Mouse (Mus musculus) Patski (cell line): ENCODE data around the gene Ugt2a1. TPM values are rescaled to one million over a fixed set of nuclear protein-coding genes. Genes with fewer than 3 reads are reported as not detected.
"Not testable (repeated sequence)": the region's sequence is repeated elsewhere in the genome, so short reads cannot be mapped to it uniquely, and the experiment has no call there.

ENCODE experiments used
- ATAC-seq: fragments of 100-300 bp; one replicate; pipeline ENCODE4 v1.8.0; 2021
- CTCF ChIA-PET: fragments of 350-600 bp; sonication (Branson Sonifier 250); formaldehyde crosslinking; loops from one replicate; lab custom pipeline; 2022; ENCODE audit warnings: inconsistent platforms; lab: Charles Lee
- POLR2A ChIA-PET: fragments of 350-600 bp; sonication (Branson Sonifier 250); formaldehyde crosslinking; loops from one replicate; lab custom pipeline; 2022; ENCODE audit warnings: antibody characterized with exemption, inconsistent platforms; lab: Charles Lee
- DNase-seq: peaks from one replicate; pipeline ENCODE4 v3.0.0-alpha.2; 2011; ENCODE audit warnings: low read depth, low spot score
- H3K27me3 ChIP-seq: fragments of 371-371 bp; one replicate; pipeline ENCODE4 v1.5.1; 2021
- CTCF ChIP-seq: fragments of 100-300 bp; IDR thresholded peaks from one replicate; pipeline ENCODE4 v1.5.1; 2021
- in situ Hi-C: fragments of 300-500 bp; cut with MboI; formaldehyde crosslinking; loops from 3 replicates; pipeline ENCODE4 v1.11.1; 2018; ENCODE audit warnings: low pct_unique_long_range_greater_than_20kb, mixed read lengths
- polyA plus RNA-seq: library from polyadenylated mRNA; unstranded; gene quantifications from one replicate; pipeline ENCODE4 v1.2.3, GENCODE M21; 2021

The Ugt2a1 gene
- polyA plus RNA-seq, 1 experiment from 2014 or later, result not detected

DNA sequence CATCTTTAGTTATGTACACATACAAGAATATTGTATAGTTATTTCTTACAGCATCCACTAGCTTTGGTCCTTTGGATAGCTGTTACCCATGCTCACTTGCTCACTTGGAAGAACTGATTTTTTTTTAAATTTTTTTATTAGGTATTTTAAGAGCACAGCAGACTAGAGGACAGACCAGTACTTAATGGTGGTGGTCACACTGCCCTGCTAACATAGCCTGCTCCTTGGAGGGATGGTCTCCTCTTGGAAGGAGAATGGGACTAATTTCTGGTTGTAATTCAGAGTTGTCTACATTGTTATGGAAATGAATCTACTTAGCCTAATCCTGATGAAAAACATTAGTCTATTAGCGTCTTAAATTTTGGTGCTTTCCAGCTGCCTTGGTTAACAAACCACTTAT, 31.9 kb downstream of the Ugt2a1 start:
- no peaks in the 10 kb centered on the region for H3K27me3 ChIP-seq
- ChIA-PET POLR2A (no interaction called here), CTCF (no interaction called here)
- in situ Hi-C loops, result no loop called here
- DNase-seq, result no peak
- ATAC-seq, result no peak
- no peak for TF ChIP-seq CTCF

DNA sequence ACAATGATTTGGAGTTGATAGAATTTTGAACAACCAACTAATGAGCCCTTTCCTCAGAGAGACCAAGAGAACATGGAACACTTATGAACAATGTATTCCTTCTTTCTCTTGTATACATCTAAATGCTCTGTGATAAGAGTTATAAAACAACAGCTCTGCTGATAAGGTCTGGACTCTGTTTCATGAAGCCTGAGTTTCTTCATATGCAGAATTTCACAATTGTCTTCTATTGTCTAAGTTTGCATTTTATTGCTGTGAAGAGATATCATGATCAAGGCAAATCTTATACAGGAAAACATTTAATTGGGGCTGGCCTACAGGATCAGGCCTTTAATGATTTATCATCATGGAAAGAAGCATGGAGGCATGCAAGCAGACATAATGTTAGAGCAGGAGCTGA, 33.0 kb downstream of the Ugt2a1 start:
- no peak for TF ChIP-seq CTCF
- DNase-seq (no peak), ATAC-seq (no peak)
- in situ Hi-C loops, result no loop called here
- ChIA-PET CTCF (no interaction called here), POLR2A (no interaction called here)
- H3K27me3 ChIP-seq, result no peaks in the 10 kb centered on the region

DNA sequence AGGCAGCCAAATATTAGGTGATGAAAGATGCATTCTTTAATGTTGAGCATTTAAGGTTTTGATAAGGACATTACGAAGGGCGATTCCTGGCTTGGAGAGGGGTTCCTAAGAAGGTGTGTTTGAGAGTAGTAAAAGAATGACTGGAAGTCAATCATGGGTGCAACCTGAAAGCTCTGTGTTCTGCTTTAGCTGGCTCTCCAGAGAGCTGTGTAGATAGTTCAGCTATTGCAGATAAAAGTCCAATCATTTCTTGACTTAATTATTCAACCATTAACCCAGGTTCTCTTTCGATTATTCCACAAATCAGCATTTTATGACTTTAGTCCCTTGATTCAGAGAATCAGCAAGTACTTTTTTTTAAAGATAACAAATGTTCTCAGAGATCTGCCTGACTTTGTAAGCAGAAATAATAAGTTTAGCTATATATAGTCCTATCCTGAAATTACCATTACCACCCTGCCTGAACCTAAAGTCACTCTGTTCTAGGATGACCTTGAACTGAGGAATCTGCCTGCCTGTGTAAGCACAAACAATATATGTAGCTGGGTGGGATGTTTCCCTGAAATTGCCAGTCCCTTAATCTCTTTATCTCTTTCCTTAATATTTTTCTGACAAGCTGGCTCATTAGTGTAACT, 34.3 kb downstream of the Ugt2a1 start:
- POLR2A ChIA-PET, result no interaction called here

DNA sequence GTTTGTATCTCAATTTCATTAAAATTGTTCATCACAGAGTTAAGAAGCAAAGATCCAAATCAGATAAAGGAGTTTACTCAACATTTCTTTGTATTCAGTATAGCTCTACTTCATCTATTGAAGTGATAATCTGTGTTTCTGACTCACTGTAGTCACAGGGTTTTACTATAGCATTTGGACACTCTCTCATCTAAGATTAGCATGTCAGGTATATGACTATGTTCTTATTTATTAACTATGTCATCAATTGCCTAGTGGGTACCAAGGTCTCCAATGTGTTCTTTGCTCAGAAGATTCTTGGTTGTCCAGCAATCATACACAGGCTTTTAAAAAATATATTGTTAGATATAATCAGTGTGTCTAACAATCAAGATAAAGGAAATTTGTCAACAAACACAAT, 35.2 kb downstream of the Ugt2a1 start:
- no peaks in the 10 kb centered on the region for H3K27me3 ChIP-seq
- ChIA-PET POLR2A (no interaction called here), CTCF (no interaction called here)
- DNase-seq (no peak), ATAC-seq (no peak)
- in situ Hi-C loops, result no loop called here
- TF ChIP-seq CTCF, result no peak

More for the DNA sequence above, 34.3 kb downstream of the Ugt2a1 start:
- H3K27me3 ChIP-seq, result no peaks in the 10 kb centered on the region
- ATAC-seq (no peak), DNase-seq (no peak)
- in situ Hi-C loops, result no loop called here
- TF ChIP-seq CTCF, result no peak
- CTCF ChIA-PET, result no interaction called here

DNA sequence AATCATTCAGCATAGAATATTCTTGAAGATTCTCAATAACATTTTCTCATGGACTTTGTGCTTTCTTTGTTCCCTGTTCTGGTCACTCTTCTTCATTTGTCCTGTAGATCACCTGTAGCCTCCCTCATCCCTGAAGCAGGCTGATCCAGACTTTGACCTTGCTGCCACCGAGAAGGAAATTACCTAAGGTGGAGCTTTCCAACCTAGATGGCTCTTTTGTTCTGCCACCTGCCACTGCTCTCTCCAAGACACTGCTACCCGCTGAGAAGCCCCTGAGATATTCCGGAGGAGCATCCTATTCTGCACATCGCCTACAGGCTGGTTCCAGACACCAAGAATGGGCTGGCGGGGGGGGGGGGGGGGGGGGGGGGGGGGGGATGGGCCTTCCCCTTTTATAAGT, 38.2 kb downstream of the Ugt2a1 start:
- CTCF ChIA-PET, ATAC-seq, in situ Hi-C loops, H3K27me3 ChIP-seq, DNase-seq, POLR2A ChIA-PET: not testable (repeated sequence)

DNA sequence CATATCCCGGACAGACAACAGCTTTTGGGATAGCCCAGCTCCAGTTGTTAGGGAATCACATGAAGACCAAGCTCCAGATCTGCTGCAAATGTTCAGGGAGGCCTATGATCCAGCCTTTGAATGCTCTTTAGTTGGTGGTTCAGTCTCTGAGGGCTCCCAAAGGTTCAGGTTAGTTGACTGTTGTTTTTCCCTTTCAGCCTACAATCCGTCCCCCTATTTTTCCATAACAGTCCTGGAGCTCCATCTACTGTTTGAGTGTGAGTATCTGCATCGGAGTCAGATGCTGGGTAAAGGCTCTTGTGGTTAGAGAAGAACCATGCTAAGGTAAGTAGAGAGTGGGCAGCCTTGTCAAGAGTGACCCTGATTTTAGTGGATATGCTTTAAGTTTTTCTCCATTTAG, 54.4 kb downstream of the Ugt2a1 start:
- ChIA-PET POLR2A (no interaction called here), CTCF (interaction anchor here (1.0 kb wide), 1 partner anchor 14 kb away, joined by 3 read pairs; no protein-coding TSS in a partner anchor)
- H3K27me3 ChIP-seq, result no peaks in the 10 kb centered on the region
- ATAC-seq (peak; percentile 84), DNase-seq (no peak)
- in situ Hi-C loops, result loop anchor here (5.0 to 25.0 kb wide), 2 partner anchors 294 to 549 kb away; partner anchors contain the start of gene Ugt2b5
- TF ChIP-seq CTCF, result peak; percentile 62

DNA sequence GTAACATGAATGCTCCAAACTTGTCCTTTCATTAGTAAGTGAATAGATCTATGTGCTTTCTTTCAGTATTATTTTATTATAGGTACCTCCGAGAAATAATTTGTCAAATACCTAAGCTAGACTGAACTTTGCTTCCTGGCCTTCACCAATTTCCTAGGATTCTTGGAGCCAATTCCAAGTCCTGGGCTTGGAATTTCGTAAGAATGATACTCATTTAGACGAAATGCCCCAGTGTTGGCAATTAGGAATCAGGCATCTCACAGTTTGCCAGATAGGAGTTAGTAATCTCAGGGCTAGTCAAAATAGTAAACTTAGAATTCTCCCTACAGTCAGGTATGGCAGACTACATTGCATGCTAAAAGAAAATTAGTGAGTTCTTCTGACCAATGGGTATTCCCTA, 65.0 kb downstream of the Ugt2a1 start:
- ATAC-seq, result no peak
- TF ChIP-seq CTCF, result no peak
- POLR2A ChIA-PET, result no interaction called here
- in situ Hi-C loops, result loop anchor here (25.0 kb wide), 1 partner anchor 538 kb away; no protein-coding TSS in a partner anchor
- CTCF ChIA-PET, result no interaction called here
- DNase-seq, result no peak
- H3K27me3 ChIP-seq, result no peaks in the 10 kb centered on the region

DNA sequence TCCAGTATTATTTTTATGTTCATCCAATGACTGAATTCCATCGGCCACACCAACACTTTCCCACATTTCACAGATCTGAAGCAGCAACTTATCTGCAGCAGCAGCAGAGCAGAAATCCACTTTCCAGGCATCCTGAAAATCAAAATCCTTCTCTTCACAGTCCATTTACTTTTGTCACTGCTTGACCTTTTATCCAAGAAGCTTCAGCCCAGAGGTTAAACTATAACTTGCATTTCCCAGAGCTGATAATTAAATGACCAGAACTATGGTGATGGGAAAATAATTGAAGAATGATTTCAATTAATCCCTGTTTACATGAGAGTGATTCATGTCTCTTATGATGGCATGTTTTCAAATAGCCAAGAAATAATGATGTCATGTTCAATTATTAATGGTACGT, 66.6 kb downstream of the Ugt2a1 start, which contains the start of gene Ugt2b38:
Gene Ugt2b38, minus strand, starts transcription at position 163 of the 400 bp plus-strand sequence.
- DNase-seq, in situ Hi-C loops, H3K27me3 ChIP-seq, ATAC-seq, CTCF ChIA-PET, POLR2A ChIA-PET: not testable (repeated sequence)

Other genes with a start within 250 kb of the Ugt2a1 start
- gene Ugt2b37, start 236.1 kb downstream of the Ugt2a1 start, polyA plus RNA-seq, result 4.2 TPM
- gene Ugt2a3, start 153.7 kb downstream of the Ugt2a1 start, polyA plus RNA-seq, result 0.08 TPM
- gene Ugt2b38, start 66.7 kb downstream of the Ugt2a1 start, polyA plus RNA-seq, result 1.1 TPM
- gene Ugt2a2, start 8.6 kb downstream of the Ugt2a1 start, polyA plus RNA-seq, result not detected
- not detected for gene Gm43638, start 4.1 kb downstream of the Ugt2a1 start, polyA plus RNA-seq
- not detected for gene Sult1b1, start 47.3 kb upstream of the Ugt2a1 start, polyA plus RNA-seq
- not detected for gene Sult1d1, start 78.2 kb upstream of the Ugt2a1 start, polyA plus RNA-seq
- not detected for gene Sult1e1, start 100.7 kb upstream of the Ugt2a1 start, polyA plus RNA-seq
- not detected for gene Csn1s1, start 175.3 kb upstream of the Ugt2a1 start, polyA plus RNA-seq
- gene Csn2, start 208.8 kb upstream of the Ugt2a1 start, polyA plus RNA-seq, result not detected